Mouse (Mus musculus) hindbrain, embryonic 16.5 days (tissue): Measurements from ENCODE around the gene Zfp942. TPM values are rescaled to one million over a fixed set of nuclear protein-coding genes. Genes with fewer than 3 reads are reported as not detected.
"Not testable (repeated sequence)": the region's sequence is repeated elsewhere in the genome, so short reads cannot be mapped to it uniquely, and the experiment has no call there.

Experiments
- ATAC-seq: fragments of 200-750 bp; cut with Nextera tagmentation; 2 replicates; pipeline ENCODE4 v1.8.0; 2017; ENCODE audit warnings: moderate TSS enrichment, moderate library complexity
- H3K27ac ChIP-seq: fragments of 300-500 bp; sonication (generic); 2 replicates; pipeline ENCODE4 v1.5.1; 2014; ENCODE audit warnings: low read depth, mild to moderate bottlenecking, control low read depth, low read length, moderate library complexity
- H3K27me3 ChIP-seq: fragments of 300-500 bp; sonication (generic); replicated peaks from 2 replicates; pipeline ENCODE4 v1.6.1; 2014; ENCODE audit warnings: low read length; ENCODE audit not compliant: control insufficient read depth, insufficient read depth
- H3K36me3 ChIP-seq: fragments of 300-500 bp; sonication (generic); 2 replicates; pipeline ENCODE4 v1.6.1; 2014; ENCODE audit warnings: mild to moderate bottlenecking, low read length, moderate library complexity, mixed read lengths; ENCODE audit not compliant: control insufficient read depth, insufficient read depth
- H3K4me1 ChIP-seq: fragments of 300-500 bp; sonication (generic); 2 replicates; pipeline ENCODE4 v1.6.1; 2014; ENCODE audit warnings: low read depth, low read length; ENCODE audit not compliant: control insufficient read depth, insufficient read depth
- H3K4me2 ChIP-seq: fragments of 300-500 bp; sonication (generic); 2 replicates; pipeline ENCODE4 v1.6.1; 2014; ENCODE audit warnings: mild to moderate bottlenecking, low read length, control low read depth, moderate library complexity
- H3K4me3 ChIP-seq: fragments of 300-500 bp; sonication (generic); 2 replicates; pipeline ENCODE4 v1.5.1; 2014; ENCODE audit warnings: mild to moderate bottlenecking, low read length, control low read depth, moderate library complexity
- H3K9ac ChIP-seq: fragments of 300-500 bp; sonication (generic); 2 replicates; pipeline ENCODE4 v1.6.1; 2014; ENCODE audit warnings: low read depth, mild to moderate bottlenecking, control low read depth, low read length, moderate library complexity
- H3K9me3 ChIP-seq: fragments of 300-500 bp; sonication (generic); 2 replicates; pipeline ENCODE4 v1.6.1; 2014; ENCODE audit warnings: mild to moderate bottlenecking, low read length, moderate library complexity; ENCODE audit not compliant: control insufficient read depth
- WGBS: fragments of 180-500 bp; shearing (Covaris S2); extraction: QIAGEN DNeasy Blood & Tissue Kit; methylation state at CpG from one replicate; pipeline ENCODE4 v1.1.7; 2014; 5-methylcytosine and 5-hydroxymethylcytosine counted together
- polyA plus RNA-seq: library from polyadenylated mRNA; unstranded; fragments of >200 nt; fragmentation: Nextera tagmentation; extraction: Ambion mirVana; gene quantifications from 2 replicates; pipeline ENCODE4 v1.2.1, GENCODE M21; 2015

Gene Zfp942
- 18.3 and 20.1 TPM in 2 replicates for polyA plus RNA-seq

DNA sequence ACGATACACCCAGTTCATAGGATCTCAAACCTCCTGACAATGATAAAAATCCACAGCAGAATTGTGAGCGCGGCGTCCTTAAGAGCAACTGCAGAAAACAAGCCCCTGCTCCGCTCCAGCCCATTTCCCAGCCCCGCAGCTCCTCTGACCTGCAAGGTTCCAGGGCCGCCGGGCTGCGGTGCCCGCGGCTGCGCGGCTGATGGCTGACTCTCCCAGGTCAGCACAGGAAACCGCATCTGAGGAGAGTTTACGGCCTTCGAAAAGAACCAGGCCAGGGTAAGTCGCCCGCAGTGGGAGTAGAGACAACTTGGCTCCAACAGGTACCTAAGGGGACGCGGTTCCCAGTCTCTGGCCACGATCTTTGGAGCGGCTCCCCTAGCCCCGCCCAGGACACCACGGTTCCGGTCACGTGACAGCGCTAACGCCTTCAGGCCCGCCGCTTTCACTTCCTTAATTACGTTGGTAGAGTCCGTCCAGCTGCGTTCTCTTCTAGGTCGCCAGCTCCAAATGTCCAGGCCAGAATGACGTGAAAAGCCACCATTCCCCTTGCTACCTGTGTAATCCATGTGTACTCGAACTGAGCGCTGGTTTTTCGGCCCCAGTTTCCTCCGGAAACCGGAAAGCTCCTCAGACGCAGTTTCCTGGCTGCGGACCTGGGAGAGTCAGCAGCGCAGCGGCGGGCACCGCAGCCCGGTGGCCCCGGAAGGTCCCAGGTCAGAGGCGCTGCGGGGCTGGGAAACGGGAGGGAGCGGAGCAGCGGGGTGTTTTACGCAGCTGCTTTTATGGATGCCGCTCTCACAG lies at the start of gene Zfp942, which contains the start of gene Zfp943:
TSS of gene Zfp942 (minus strand) at position 358 of the 801 bp plus-strand sequence.
TSS of gene Zfp943 (plus strand) at position 446 of the 801 bp plus-strand sequence.
- WGBS = 0% methylated on average over 39 of the region's 55 CpGs
- Histone ChIP-seq H3K4me3 (peak within 1 kb of the TSS; percentile 66), H3K27ac (peak within 1 kb of the TSS; percentile 83), H3K4me2 (peak within 1 kb of the TSS; percentile 67), H3K9ac (peak within 1 kb of the TSS; percentile 82), H3K4me1 (peaks cover 20% of the 10 kb centered on the region)
- H3K27me3 ChIP-seq, H3K9me3 ChIP-seq, H3K36me3 ChIP-seq: not testable (repeated sequence)
- ATAC-seq = peak; percentile 98

DNA sequence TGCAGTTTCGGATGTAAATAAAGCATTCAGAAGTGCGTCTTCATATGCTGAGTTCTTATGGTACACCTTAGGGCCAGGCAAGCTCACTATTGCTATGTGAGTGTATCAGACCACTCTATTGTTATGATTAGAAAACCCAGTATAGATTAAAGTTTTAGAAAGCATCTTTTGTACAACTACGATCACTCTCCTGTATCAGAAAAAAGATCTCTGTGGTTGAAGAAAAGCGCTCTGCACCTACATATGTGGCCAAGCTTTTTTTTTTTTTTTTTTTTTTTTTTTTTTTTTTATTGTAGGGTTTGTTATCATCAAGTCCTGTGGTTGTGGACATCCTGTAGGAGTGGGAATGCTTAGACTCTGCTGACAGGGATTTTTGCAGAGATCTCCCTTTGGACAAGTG lies 1.0 kb upstream of the Zfp942 start:
- peaks cover 20% of the 10 kb centered on the region for H3K4me1 ChIP-seq

DNA sequence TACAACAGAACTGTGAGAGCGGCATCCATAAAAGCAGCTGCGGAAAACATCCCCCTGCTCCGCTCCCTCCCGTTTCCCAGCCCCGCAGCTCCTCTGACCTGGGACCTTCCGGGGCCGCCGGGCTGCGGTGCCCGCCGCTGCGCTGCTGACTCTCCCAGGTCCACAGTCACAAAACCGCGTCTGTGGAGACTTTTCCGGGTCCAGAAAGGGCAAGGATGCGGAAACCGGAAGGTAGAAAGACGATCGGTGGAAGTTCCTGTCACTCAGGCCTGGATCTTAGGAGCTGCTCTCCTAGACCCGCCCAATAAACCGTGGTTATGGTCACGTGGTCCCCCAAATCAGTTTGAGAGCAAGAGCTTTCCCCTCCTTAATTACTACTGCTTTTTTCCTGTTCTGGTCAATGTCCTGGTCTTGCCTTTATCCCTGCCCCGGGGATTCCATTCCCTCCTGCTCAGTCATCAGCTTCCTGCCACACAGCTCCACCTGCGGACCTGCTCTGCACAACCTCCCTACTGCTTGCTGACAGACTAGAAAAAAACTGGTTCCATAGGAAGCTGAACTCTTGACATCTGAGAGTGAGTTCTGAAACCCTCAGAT lies 52.7 kb downstream of the Zfp942 start, which contains the start of gene Zfp995:
TSS of gene Zfp995 (minus strand) at position 471 of the 597 bp plus-strand sequence.
- Histone ChIP-seq H3K4me2 (peak within 1 kb of the TSS; percentile 93), H3K9ac (peak within 1 kb of the TSS; percentile 82), H3K4me3 (peak within 1 kb of the TSS; percentile 71), H3K27ac (peak within 1 kb of the TSS; percentile 63)
- H3K9me3 ChIP-seq, H3K4me1 ChIP-seq, H3K36me3 ChIP-seq, H3K27me3 ChIP-seq: not testable (repeated sequence)
- WGBS = under 1% methylated on average over 24 of the region's 24 CpGs
- ATAC-seq = peak; percentile 99

More for the DNA sequence above, 1.0 kb upstream of the Zfp942 start:
- peak overlapping the region; percentile 66 for H3K4me3 ChIP-seq
- H3K9ac ChIP-seq = no peak overlapping the region
- no peaks in the 10 kb centered on the region for H3K27me3 ChIP-seq
- peaks cover 6% of the 10 kb centered on the region for H3K36me3 ChIP-seq
- WGBS = 53% methylated on average over 4 of the region's 4 CpGs
- ATAC-seq = no peak
- H3K27ac ChIP-seq = no peak overlapping the region
- peak overlapping the region; percentile 62 for H3K4me2 ChIP-seq
- peaks cover 6% of the 10 kb centered on the region for H3K9me3 ChIP-seq

DNA sequence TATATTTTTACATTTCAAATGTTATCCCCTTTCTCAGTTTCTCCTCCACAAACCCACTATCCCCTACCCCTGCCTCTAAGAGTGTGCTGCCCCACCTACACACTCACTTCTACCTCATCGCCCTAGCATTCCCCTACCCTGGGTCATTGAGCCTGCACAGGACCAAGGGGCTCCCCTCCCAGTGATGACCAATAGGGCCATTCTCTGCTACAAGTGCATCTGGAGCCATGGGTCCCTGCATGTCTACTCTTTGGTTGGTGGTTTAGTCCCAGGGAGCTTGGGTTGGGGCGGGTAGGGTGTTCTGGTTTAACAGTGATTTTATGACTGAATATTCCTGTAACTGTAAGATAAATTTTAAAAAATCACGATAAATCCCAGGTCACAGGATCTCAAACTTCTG lies 53.2 kb downstream of the Zfp942 start:
- 4% methylated on average over 3 of the region's 3 CpGs for WGBS
- no peaks in the 10 kb centered on the region for H3K9me3 ChIP-seq
- ATAC-seq = peak; percentile 81
- no peaks in the 10 kb centered on the region for H3K27me3 ChIP-seq
- H3K9ac ChIP-seq = peak overlapping the region; percentile 82
- no peaks in the 10 kb centered on the region for H3K36me3 ChIP-seq
- no peak overlapping the region for H3K27ac ChIP-seq
- H3K4me1 ChIP-seq = no peaks in the 10 kb centered on the region
- H3K4me2 ChIP-seq = peak overlapping the region; percentile 93
- H3K4me3 ChIP-seq = peak overlapping the region; percentile 71

Other genes starting within 250 kb of the Zfp942 start
- gene Zfp229, start 231.7 kb downstream of the Zfp942 start, polyA plus RNA-seq = 8.2 and 9.6 TPM in 2 replicates
- gene Zfp820, start 116.7 kb downstream of the Zfp942 start, polyA plus RNA-seq = 1.9 and 2.4 TPM in 2 replicates
- gene Zfp995, start 52.5 kb downstream of the Zfp942 start, polyA plus RNA-seq = 9.0 and 9.4 TPM in 2 replicates
- 15.9 and 17.9 TPM in 2 replicates for gene Zfp943, start 88 bp upstream of the Zfp942 start, polyA plus RNA-seq
- gene Zfp947, start 203.7 kb upstream of the Zfp942 start, polyA plus RNA-seq = 1.7 and 2.5 TPM in 2 replicates